Mouse (Mus musculus): ENCODE results near the gene Srrt.

DNA sequence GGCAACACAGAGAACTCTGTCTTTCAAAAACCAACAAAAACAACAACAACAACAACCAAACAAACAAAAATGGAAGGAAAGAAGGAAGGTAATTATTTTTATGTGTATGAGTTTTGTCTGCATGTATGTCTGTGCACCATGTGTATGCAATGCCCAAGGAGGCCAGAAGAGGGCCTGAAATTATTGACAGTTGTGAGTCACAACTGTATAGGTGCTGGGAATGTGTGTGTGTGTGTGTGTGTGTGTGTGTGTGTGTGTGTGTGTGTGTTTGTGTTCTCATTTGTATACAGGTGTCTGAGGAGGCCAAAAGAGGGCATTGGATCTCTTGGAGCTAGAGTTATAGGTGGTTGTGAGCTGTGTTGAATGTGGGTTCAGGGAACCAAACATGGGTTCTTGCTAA lies 36.4 kb upstream of the Srrt start:
- TF ChIP-seq CTCF (IDR thresholded peaks at IDR 0.05; ENCODE audit: low read depth, low read length): no peak
- no peak for TF ChIP-seq POLR2A (IDR thresholded peaks at IDR 0.05; ENCODE audit: insufficient read depth, low read length)
- no peak for TF ChIP-seq EP300 (IDR thresholded peaks at IDR 0.05; ENCODE audit: insufficient read depth, low read depth, low read length)

All from ES-Bruce4 (cell line).